Mouse (Mus musculus) lung, postnatal 0 days (tissue): ENCODE measurements at regions not wholly inside any gene's neighbourhood (a gene's known extent, or its start where the extent isn't known, plus 50 kb on each side); places are given as distances from the start of the nearest gene placed in this dataset.

ENCODE experiments used
- CTCF ChIP-seq: IDR thresholded peaks from 2 replicates; pipeline ENCODE4 v1.5.1; 2016; ENCODE audit warnings: antibody characterized with exemption, mild to moderate bottlenecking
- EP300 ChIP-seq: IDR thresholded peaks from 2 replicates; pipeline ENCODE4 v1.6.1; 2016; ENCODE audit warnings: antibody characterized with exemption, mild to moderate bottlenecking, control low read depth

DNA sequence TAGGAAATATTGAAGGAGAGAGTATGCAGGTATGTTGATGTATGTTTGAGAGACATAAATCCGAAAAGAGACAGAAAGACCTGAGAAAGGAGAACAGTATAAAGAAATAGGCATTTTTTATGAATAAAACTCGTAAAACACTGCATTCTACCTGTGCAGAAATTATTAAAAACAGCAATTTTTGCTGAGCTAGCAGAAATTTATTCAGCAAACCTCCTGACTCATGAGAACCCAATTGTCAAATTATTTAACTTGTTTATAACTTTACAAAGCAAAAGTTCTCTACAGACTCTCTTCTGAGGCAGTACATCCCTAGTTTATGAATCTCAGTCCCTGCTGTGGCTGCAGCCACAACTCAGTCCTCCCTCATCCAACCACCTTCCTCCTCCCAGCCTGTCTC lies 191.0 kb upstream of the Noct start:
- TF ChIP-seq CTCF (no peak), EP300 (no peak)
